Mouse (Mus musculus): Measurements from ENCODE around the gene Upk2. TPM values are rescaled to one million over a fixed set of nuclear protein-coding genes. Genes with fewer than 3 reads are reported as not detected.
A peak's percentile ranks its signal among the peaks of the same experiment; 100 is the strongest.
"Not testable (repeated sequence)": the region's sequence is repeated elsewhere in the genome, so short reads cannot be mapped to it uniquely, and the experiment has no call there.

Upk2 gene
- total RNA-seq, 2 experiments from 2014 or later, result not detected

DNA sequence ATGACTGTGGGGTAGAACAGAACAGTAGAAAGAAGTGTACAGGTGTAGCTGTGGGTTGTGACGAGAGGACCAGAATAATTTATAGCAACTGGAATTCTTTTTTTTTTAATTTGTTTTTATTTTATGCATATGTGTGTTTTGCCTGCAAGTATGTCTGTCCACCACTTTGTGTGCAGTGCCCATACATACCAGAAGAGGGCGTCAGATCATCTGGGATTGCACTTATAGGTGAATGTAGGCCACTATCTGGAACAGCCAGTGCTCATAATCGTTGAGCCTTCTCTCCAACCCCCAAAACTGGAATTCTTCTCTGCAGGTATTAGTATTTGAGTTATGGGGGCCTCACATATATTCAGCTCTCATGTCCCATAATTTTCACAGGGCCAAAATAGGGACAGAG is 18.4 kb upstream of the Upk2 start:
- no peak for DNase-seq (ENCODE audit: low spot score in 2 of 2)

DNA sequence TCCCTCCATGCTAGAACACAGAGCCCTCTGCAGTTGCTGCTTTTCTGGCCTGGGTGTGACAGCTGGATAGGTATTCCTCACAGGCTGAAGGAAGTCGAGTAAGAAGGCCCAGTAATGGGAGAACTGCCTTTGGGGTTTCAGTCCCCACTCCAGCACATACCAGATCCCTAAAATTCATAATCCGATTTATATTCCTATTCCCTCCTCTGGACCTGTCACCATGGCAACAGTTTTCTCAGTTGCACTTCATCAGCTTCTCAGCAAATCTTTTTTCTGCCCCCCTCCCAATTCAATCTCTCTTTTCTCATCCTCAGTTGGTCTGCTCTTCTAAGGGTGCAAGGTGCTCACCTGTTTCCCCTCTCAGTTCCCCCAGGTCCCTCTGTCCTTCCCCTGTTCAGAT is 14.0 kb upstream of the Upk2 start:
- DNase-seq (ENCODE audit: low spot score in 2 of 2), result no peak

DNA sequence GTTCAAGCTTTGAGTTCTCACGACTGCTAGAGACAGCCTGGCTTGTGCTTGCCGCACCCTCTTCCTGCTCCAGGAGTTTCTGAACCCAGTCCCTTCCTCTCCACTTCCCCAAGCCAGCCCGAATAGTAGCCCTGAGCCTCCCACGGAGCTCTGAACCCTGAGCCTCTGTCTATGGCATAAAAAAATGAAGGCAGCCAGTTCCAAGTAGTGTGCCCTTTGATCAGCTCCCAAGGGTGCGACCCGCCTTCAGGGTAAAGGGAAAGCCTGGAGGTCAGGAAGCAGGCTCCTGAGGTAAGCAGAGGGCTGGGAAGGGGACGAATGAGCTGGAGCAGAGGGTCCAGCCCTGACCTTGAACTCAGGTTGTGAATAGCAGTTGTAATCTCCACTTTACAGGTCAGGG is 13.4 kb upstream of the Upk2 start:
- DNase-seq (ENCODE audit: low spot score in 2 of 2), result no peak

DNA sequence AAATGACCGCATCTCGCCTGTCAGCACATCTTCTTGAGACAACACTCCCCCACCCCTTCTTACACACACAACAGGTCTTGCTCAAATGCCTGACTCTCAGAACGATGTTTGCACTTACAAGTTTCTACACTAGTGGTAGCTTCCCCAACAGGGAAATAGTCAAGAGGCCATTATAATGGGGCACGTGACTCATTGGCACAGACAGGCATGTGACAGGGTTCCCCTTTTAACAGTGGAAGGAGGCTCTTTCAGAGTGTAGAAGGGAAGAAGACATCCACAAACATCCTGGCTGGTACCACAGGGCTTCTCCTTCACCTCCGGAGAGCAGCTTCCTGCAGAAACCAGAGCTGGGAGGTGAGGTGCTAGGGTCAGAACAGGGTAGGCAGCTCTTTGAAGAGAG is 7.2 kb upstream of the Upk2 start:
- DNase-seq (ENCODE audit: low spot score in 2 of 2), result no peak

GRCm38 (mm10) chr9:44457035-44457742 is 2.4 kb upstream of the Upk2 start:
- DNase-seq (ENCODE audit: low spot score in 2 of 2), result no peak

GRCm38 (mm10) chr9:44454132-44454890 is 465 bp downstream of the Upk2 start:
- DNase-seq (ENCODE audit: low spot score in 2 of 2), result peak; percentile 59 to 64

DNA sequence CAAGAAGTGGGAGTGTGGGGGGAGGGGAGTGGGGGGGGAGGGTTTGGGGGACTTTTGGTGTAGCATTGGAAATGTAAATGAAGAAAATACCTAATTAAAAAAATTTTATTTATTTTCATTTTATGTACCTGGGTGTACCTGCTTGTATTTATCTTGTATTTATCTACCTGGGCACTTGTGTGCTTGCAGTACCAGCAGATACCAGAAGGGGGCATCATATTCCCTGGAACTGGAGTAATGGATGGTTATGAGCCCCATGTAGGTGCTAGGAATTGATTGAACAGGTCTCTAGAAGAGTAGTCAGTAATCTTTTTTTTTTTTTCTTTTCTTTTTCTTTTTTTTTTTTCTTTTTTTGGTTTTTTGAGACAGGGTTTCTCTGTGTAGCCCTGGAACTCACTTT is 4.4 kb downstream of the Upk2 start:
- DNase-seq (ENCODE audit: low spot score in 2 of 2), result no peak

DNA sequence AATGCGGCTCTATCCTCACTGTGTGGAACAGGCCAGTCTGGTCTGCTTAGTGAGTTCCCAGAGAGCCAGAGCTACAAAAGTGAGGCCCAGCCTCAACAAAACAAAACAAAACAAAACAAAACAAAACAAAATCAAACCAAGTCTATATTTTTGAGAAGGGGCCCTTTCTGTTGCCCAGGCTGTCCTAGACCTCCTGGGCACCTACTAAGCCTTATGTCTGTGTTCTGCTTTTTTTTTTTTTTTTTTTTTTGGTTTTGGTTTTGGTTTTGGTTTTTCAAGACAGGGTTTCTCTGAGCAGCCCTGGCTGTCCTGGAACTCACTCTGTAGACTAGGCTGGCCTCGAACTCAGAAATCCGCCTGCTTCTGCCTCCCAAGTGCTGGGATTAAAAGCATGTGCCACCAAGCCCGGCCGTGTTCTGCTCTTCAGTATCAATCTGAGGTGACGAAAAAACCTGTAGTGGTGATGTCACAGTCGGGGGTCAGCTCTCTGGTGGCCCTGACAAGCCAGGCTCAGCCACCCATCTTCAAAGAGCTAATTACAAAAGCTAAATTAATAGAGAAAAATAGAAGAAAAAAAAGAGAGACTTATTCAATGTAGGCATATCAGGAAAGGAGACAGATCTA is 10.3 kb downstream of the Upk2 start:
- not testable (repeated sequence) for DNase-seq (ENCODE audit: low spot score in 2 of 2)

GRCm38 (mm10) chr9:44440961-44441360 is 13.8 kb downstream of the Upk2 start, which contains the start of gene Foxr1:
Foxr1 (minus strand) TSS chr9:44441136.
- no peak for DNase-seq (ENCODE audit: low spot score in 2 of 2)

- DNase-seq (ENCODE audit: low spot score in 2 of 2), result no peak
Observed at GRCm38 (mm10) chr9:44435747-44436146, 19.0 kb downstream of the Upk2 start.

GRCm38 (mm10) chr9:44432577-44433185 is 22.1 kb downstream of the Upk2 start:
- no peak for DNase-seq (ENCODE audit: low spot score in 2 of 2)

GRCm38 (mm10) chr9:44423576-44423975 is 31.2 kb downstream of the Upk2 start:
- DNase-seq (ENCODE audit: low spot score in 2 of 2), result no peak

GRCm38 (mm10) chr9:44420280-44420898 is 34.4 kb downstream of the Upk2 start:
- no peak for DNase-seq (ENCODE audit: low spot score in 2 of 2)

DNA sequence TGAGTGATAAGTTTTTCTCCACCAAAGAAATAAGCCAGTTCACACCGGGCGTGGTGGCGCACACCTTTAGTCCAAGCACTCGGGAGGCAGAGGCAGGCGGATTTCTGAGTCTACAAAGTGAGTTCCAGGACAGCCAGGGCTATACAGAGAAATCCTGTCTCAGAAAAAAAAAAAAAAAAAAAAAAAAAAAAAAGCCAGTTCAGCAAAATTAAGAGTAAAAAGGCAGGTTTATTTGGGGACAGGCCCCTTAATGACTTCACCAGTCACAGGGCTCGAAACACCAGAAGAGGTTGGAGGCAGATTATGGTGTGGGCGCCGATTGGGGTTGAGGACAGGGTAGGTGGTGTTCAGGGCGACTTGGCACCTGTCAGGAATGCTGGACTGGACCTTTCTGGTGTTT is 35.0 kb downstream of the Upk2 start:
- DNase-seq (ENCODE audit: low spot score in 2 of 2), result not testable (repeated sequence)

DNA sequence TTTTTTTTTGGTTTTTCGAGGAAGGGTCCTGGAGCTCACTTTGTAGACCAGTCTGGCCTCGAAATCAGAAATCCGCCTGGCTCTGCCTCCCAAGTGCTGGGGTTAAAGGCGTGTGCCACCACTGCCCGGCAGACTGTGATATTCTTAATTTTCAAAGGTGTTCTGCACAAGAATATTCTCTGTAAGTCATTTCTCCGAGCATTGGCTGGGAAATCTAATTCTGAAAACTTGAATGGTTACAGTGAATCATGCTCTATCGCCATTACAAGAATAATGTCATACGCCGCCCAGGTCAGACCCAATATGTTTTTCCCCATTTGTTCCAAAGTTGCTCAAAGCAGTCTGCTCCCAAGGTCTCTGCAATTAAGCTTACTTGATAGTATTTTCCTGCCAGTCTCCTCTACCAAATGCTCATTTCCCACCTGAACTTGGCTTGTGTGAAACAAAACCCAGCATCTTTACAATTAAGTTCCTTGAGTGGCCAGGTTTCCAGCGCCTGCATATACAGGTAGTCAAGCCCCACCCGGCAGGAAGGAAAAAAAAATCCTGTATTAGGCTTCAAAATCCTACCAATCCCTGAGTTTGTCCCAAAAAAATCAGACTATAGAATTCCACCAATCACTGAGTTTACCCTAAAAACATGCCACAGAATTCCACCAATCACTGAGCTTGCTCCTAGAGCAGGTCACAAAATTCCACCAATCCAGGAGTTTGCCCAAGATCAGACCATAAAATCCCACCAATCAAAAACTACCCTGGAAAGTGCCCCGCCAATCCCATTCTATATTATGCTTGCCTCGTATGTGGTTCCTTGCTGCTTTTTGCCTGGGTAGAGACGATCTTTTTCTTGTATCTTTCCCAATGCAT is 36.0 kb downstream of the Upk2 start, which contains the start of gene Ccdc84:
Gene Ccdc84 (minus strand): TSS at position 51 of the 867 bp plus-strand sequence.
- DNase-seq (ENCODE audit: low spot score in 2 of 2), result no peak

- peak; percentile 92 to 93 for DNase-seq (ENCODE audit: low spot score in 2 of 2)
Observed at GRCm38 (mm10) chr9:44417892-44418363, 36.8 kb downstream of the Upk2 start.

GRCm38 (mm10) chr9:44417156-44417891 is 37.5 kb downstream of the Upk2 start:
- DNase-seq (ENCODE audit: low spot score in 2 of 2), result no peak

DNA sequence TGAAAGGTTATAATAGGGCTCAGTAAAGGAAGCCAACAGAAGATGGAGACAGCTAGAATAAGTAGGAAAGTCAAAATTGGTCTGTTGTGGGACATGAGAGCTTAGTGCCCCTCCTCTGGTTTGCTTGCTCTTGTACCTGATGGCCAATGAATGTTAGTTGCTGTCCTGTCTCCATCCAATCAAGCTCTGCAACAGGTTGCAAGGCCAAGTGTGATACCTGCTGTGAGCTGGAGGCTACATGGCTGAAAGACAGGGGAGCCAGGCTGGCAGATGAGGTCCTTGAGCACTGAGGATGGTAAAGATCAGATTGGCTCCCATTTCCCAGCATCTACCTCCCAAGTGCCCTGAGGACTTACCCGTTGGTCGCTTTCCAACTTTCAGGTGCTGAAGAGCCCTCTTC is 42.0 kb downstream of the Upk2 start:
- DNase-seq (ENCODE audit: low spot score in 2 of 2), result no peak

DNA sequence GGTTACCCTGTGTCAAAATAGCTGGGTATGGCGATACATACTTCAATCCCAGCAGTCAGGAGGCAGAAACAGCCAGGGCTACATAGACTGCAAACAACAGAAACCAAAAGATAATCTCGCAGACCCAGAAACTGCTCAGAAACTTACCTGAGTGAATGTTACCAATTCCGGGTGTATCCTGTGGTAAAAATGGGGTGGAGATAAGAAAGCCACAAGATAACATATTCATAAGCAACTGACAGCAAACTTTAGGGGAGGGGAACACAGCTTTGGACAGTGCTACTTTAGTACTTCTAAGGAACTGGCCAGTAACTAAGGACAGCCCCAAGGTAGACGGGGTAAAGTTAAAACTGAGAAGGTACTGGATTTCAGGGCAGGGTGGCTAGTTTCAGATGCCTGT is 42.5 kb downstream of the Upk2 start:
- DNase-seq (ENCODE audit: low spot score in 2 of 2), result no peak
